Mouse (Mus musculus) neural tube, embryonic 13.5 days (tissue): ENCODE measurements around the gene Dkkl1. TPM values are rescaled to one million over a fixed set of nuclear protein-coding genes. Genes with fewer than 3 reads are reported as not detected.
A peak's percentile ranks its signal among the peaks of the same experiment; 100 is the strongest.
"Not testable (repeated sequence)": the region's sequence is repeated elsewhere in the genome, so short reads cannot be mapped to it uniquely, and the experiment has no call there.

Source experiments
- ATAC-seq: fragments of 200-750 bp; cut with Nextera tagmentation; 2 replicates; pipeline ENCODE4 v1.8.0; 2017; ENCODE audit warnings: low read depth, mild to moderate bottlenecking, moderate TSS enrichment, moderate library complexity
- H3K27ac ChIP-seq: fragments of 300-500 bp; sonication (generic); replicated peaks from 2 replicates; pipeline ENCODE4 v1.5.1; 2015; ENCODE audit warnings: moderate library complexity, mild to moderate bottlenecking, inconsistent platforms
- H3K27me3 ChIP-seq: fragments of 300-500 bp; sonication (generic); 2 replicates; pipeline ENCODE4 v1.6.1; 2015; ENCODE audit warnings: mild to moderate bottlenecking, inconsistent platforms
- H3K36me3 ChIP-seq: fragments of 300-500 bp; sonication (generic); 2 replicates; pipeline ENCODE4 v1.6.1; 2015; ENCODE audit warnings: mild to moderate bottlenecking, inconsistent platforms
- H3K4me1 ChIP-seq: fragments of 300-500 bp; sonication (generic); replicated peaks from 2 replicates; pipeline ENCODE4 v1.6.1; 2015; ENCODE audit warnings: inconsistent platforms
- H3K4me2 ChIP-seq: fragments of 300-500 bp; sonication (generic); 2 replicates; pipeline ENCODE4 v1.6.1; 2015; ENCODE audit warnings: inconsistent platforms, mild to moderate bottlenecking, moderate library complexity
- H3K4me3 ChIP-seq: fragments of 300-500 bp; sonication (generic); 2 replicates; pipeline ENCODE4 v1.5.1; 2015; ENCODE audit warnings: mild to moderate bottlenecking, inconsistent platforms
- H3K9ac ChIP-seq: fragments of 300-500 bp; sonication (generic); 2 replicates; pipeline ENCODE4 v1.6.1; 2015; ENCODE audit warnings: moderate library complexity, mild to moderate bottlenecking, inconsistent platforms
- H3K9me3 ChIP-seq: fragments of 300-500 bp; sonication (generic); 2 replicates; pipeline ENCODE4 v1.6.1; 2016; ENCODE audit warnings: inconsistent platforms
- whole genome bisulfite sequencing: fragments of 180-500 bp; shearing (Covaris S2); methylation state at CpG from one replicate; pipeline ENCODE4 v1.1.7; 2015; 5-methylcytosine and 5-hydroxymethylcytosine counted together
- polyA plus RNA-seq: library from polyadenylated mRNA; unstranded; fragments of >200 nt; fragmentation: Nextera tagmentation; extraction: Ambion mirVana; gene quantifications from 2 replicates; pipeline ENCODE4 v1.2.1, GENCODE M21; 2015

Dkkl1 gene
- 14.6 and 19.8 TPM in 2 replicates for polyA plus RNA-seq

DNA sequence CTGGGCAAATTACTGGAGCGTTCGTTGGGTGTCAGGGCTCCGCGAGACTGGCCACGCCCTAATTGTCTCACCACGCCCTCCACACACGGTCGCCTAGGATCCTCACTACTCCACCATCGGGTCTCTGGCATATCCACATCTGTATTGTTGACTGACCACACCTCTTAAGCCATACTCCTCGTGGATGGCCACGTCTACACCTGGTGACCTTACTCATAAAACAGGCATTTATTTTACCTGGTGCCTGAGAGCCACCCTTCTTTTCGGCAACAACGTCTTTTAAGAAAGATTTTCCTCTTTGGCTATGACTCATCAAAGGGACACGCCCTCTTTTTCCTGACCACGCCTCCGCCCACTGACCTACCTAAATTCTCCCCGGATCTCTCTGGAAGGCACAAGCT, at the start of gene Dkkl1:
Gene Dkkl1 (minus strand): TSS at position 297 of the 401 bp plus-strand sequence.
- Histone ChIP-seq H3K36me3 (no peaks in the 10 kb centered on the region), H3K9me3 (no peaks in the 10 kb centered on the region), H3K4me2 (peak within 1 kb of the TSS; percentile 31), H3K27me3 (peaks cover 39% of the 10 kb centered on the region), H3K4me3 (peak within 1 kb of the TSS; percentile 4), H3K9ac (no peak within 1 kb of the TSS), H3K27ac (no peak within 1 kb of the TSS), H3K4me1 (peaks cover 26% of the 10 kb centered on the region)
- no peak for ATAC-seq
- whole genome bisulfite sequencing, result 5% methylated on average over 17 of the region's 17 CpGs

DNA sequence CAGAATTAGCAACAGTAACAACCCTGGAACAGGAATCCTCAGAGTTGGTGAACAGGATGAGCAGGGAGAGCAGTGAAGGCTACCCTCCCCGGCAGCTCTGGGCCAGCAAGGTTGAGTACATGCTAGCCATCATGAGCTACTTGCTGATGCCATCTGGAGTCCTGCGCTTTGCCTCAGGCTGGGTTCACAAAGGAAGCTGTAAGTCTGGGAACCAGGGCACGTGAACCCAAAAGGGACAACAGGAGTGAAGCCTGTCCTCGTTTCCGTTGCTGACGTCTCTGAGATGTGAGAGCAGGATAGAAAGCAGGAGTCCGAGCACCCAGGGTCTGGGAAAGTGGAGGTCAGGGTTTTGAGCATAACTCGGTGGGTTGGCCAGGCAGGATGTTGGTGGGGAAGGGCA, 47.3 kb upstream of the Dkkl1 start:
- no peak overlapping the region for H3K9ac ChIP-seq
- H3K4me2 ChIP-seq, result no peak overlapping the region
- WGBS, result 84% methylated on average over 8 of the region's 8 CpGs
- H3K27me3 ChIP-seq, result no peaks in the 10 kb centered on the region; the same call in 1 of the 2 replicates
- no peak for ATAC-seq
- H3K27ac ChIP-seq, result no peak overlapping the region
- no peaks in the 10 kb centered on the region for H3K9me3 ChIP-seq
- H3K4me1 ChIP-seq, result no peaks in the 10 kb centered on the region
- no peak overlapping the region for H3K4me3 ChIP-seq
- H3K36me3 ChIP-seq, result no peaks in the 10 kb centered on the region

DNA sequence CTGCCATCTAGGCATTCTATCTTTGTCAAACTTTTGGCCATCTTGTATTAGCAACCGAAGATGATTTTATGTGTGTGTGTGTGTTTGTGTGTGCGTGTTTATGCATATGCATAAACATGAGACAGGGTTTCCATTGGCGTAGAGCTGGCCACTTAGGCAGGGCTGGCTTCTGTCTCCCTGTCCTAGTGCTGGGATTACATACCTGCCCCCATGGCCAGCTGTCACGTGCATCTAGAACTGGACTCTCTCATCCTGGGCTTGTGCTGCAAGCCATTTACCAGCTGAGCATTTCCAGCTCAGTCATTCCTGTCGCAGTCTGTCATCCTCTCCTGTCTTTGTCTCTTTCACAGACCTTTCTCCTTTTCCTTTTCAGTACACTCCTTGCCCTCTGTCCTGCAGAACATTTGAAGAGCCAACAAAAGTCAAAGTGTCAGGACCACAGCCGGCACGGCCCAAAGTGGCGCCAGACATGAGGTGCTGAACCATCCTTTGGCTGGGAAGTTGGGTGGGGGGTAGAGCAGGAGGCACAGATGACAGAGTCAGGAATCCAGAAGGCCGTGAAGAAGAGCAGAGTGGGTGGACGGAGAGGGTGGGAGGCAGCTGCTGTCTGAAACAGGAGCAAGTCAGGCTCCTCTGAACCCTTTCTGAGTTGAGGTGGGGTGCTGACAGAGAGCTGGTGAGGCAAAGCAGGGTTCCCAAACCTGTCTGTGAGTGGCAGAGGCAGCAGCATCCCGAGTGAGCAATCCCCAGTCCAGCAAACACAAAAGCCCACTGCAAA, 45.3 kb upstream of the Dkkl1 start:
- no peaks in the 10 kb centered on the region for H3K9me3 ChIP-seq
- H3K4me2 ChIP-seq, result no peak overlapping the region
- no peaks in the 10 kb centered on the region for H3K36me3 ChIP-seq
- no peak for ATAC-seq
- no peak overlapping the region for H3K4me3 ChIP-seq
- H3K27ac ChIP-seq, result no peak overlapping the region
- no peaks in the 10 kb centered on the region for H3K4me1 ChIP-seq
- H3K9ac ChIP-seq, result no peak overlapping the region; the same call in 1 of the 2 replicates
- WGBS, result 64% methylated on average over 11 of the region's 11 CpGs
- H3K27me3 ChIP-seq, result no peaks in the 10 kb centered on the region; the same call in 1 of the 2 replicates

DNA sequence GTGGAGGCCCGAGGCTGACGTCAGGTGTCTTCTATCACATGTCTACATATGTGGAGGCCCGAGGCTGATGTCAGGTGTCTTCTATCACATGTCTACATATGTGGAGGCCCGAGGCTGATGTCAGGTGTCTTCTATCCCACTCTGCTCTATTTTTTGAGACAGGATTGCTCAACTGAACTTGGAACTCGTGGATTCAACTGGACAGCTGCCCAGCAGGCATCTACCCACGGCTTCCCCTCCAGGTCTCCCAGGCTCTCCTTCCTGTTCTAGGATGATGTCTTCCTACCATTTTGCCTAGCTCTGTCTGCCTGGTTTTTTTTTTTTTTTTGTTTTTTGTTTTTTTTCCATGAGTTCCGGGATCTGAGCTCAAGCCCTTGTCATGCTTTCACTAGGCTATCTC, 43.9 kb upstream of the Dkkl1 start:
- not testable (repeated sequence) for H3K4me3 ChIP-seq, ATAC-seq, H3K9ac ChIP-seq, H3K4me1 ChIP-seq, H3K4me2 ChIP-seq, H3K9me3 ChIP-seq, H3K27me3 ChIP-seq, H3K27ac ChIP-seq, H3K36me3 ChIP-seq
- 83% methylated on average over 6 of the region's 7 CpGs for WGBS

DNA sequence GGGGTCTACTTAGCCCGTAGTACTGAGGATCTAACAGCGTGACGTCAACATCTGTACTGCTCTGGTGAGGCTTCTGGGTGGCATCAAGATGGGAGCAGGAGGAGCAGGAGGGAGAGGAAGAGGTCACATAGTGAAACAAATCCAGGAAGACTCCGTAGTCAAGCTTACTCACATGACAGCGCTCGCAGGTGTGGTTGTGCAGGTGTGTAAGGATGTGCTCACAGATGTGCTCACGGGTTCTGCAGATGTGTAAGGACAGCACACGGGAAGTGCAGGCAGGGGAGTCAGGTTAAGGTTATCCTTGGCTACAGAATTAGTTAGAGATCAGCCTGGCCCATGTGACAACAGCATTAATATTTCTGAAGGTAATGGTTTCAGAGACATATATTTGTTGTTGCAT, 41.9 kb upstream of the Dkkl1 start:
- WGBS, result 89% methylated on average over 8 of the region's 8 CpGs
- no peaks in the 10 kb centered on the region for H3K4me1 ChIP-seq
- no peak overlapping the region for H3K9ac ChIP-seq
- H3K27ac ChIP-seq, result no peak overlapping the region
- H3K27me3 ChIP-seq, result no peaks in the 10 kb centered on the region; the same call in 1 of the 2 replicates
- H3K36me3 ChIP-seq, result no peaks in the 10 kb centered on the region
- H3K4me2 ChIP-seq, result no peak overlapping the region
- no peak for ATAC-seq
- no peaks in the 10 kb centered on the region for H3K9me3 ChIP-seq
- no peak overlapping the region for H3K4me3 ChIP-seq

DNA sequence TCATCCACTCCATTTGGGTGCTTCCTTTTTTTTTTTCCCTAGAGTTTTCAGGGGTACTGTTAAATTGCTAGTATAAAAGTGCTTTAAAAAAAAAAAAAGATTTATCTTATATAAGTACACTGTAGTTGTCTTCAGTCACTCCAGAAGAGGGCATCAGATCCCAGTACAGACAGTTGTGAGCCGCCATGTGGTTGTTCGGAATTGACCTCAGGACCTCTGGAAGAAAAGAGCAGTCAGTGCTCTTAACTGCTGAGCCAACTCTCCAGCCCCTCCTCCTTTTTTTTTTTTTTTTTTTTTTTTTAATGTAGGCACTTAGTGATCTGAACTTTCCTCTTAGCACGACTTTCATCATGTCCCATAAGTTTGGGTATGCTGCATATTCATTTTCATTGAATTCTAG, 35.7 kb upstream of the Dkkl1 start:
- no peaks in the 10 kb centered on the region for H3K9me3 ChIP-seq
- H3K4me3 ChIP-seq, result no peak overlapping the region
- H3K4me1 ChIP-seq, result no peaks in the 10 kb centered on the region
- 30% methylated on average over 3 of the region's 3 CpGs for WGBS
- H3K27ac ChIP-seq, result no peak overlapping the region
- H3K27me3 ChIP-seq, result no peaks in the 10 kb centered on the region
- no peak overlapping the region for H3K9ac ChIP-seq
- no peak for ATAC-seq
- H3K36me3 ChIP-seq, result no peaks in the 10 kb centered on the region
- H3K4me2 ChIP-seq, result no peak overlapping the region

DNA sequence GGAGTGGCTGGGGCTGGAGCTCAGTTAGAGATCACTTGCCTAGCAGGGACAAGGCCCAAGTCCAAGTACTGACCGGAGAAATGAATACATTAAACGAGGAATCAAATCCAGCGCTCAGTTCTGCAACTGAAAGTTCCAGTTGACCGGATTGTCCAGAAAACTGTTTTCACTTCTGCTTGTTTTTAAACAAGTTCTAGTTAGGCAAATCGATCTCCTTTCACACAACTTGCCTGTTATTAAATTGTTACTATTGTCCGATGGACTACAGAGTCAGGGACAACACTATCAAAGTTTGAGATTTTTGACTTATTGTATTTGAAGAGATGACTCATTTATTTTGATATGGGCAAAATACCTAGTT, 29.4 kb upstream of the Dkkl1 start:
- H3K9ac ChIP-seq, result no peak overlapping the region; the same call in 1 of the 2 replicates
- WGBS, result 76% methylated on average over 6 of the region's 6 CpGs
- H3K9me3 ChIP-seq, result no peaks in the 10 kb centered on the region
- H3K4me1 ChIP-seq, result peaks cover 11% of the 10 kb centered on the region; the same call in 1 of the 2 replicates
- H3K4me3 ChIP-seq, result peak overlapping the region; percentile 38
- H3K27me3 ChIP-seq, result peaks cover 53% of the 10 kb centered on the region
- no peak for ATAC-seq
- no peaks in the 10 kb centered on the region for H3K36me3 ChIP-seq
- H3K4me2 ChIP-seq, result peak overlapping the region; percentile 69
- H3K27ac ChIP-seq, result no peak overlapping the region

DNA sequence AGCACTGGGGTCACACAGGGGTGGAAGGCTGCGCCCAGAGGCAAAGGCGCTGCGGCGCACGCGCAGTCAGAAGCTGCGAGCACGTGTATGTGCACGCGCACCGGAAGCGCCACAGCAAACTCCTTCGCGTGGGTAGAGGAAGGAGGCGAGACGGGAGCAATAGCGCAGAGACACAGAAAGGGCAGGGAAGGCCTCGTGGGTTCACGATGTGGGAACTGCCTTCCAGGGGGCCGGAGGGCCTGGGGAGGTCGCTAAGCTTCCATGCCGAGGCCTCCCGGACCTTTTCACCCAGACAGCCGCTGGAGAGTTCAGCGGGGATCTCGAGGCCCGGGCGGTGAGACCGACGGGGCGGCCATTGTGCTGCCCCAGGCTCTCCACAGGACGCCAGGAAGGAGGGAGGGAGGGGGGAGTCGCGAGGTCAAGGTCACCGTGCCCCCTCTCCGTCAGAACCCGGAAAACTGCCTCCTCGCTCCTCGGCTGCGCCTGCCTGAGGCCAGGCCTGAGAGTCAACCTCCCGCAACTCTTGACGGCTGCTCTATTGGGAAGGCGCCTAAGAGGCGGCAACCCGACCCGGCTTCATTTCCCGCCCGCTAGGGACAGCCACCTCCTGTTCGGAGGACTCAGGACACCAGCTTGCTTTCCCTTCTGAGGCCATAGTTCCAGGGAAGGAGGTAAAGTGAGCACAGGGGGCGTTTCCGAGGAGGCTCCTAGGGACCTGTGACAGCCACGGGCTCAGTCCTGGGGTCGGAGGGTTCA, 28.9 kb upstream of the Dkkl1 start, which contains the start of gene Slc6a16:
Gene Slc6a16 (plus strand): TSS at position 453 of the 756 bp plus-strand sequence.
- H3K36me3 ChIP-seq, result no peaks in the 10 kb centered on the region
- H3K4me2 ChIP-seq, result peak within 1 kb of the TSS; percentile 69
- WGBS, result 11% methylated on average over 53 of the region's 53 CpGs
- peaks cover 58% of the 10 kb centered on the region for H3K27me3 ChIP-seq
- peaks cover 11% of the 10 kb centered on the region; the same call in 1 of the 2 replicates for H3K4me1 ChIP-seq
- ATAC-seq, result peak; percentile 57
- H3K9ac ChIP-seq, result peak within 1 kb of the TSS; percentile 54
- H3K27ac ChIP-seq, result no peak within 1 kb of the TSS
- H3K9me3 ChIP-seq, result no peaks in the 10 kb centered on the region
- peak within 1 kb of the TSS; percentile 38 for H3K4me3 ChIP-seq

DNA sequence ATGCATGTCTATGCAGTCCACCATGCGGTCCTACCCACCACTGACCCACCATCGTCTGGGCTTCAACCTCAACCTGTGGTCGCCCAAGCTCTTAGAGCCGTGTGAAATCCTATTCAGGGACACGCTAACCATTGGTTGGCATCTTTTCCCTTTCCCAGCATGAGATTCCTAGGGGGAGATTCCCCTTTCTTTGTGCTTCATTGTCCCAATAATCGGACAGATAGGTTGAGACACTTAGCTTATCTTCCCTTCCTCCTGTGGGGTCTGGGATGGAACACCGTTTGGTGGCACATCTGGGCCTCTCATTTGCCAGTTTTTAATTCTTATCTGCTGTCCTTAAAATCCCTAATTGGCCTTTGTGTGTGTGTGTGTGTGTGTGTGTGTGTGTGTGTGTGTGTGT, 28.2 kb upstream of the Dkkl1 start:
- 80% methylated on average over 7 of the region's 7 CpGs for WGBS
- no peak overlapping the region for H3K4me3 ChIP-seq
- peaks cover 17% of the 10 kb centered on the region for H3K4me1 ChIP-seq
- H3K9ac ChIP-seq, result no peak overlapping the region
- H3K36me3 ChIP-seq, result no peaks in the 10 kb centered on the region
- H3K4me2 ChIP-seq, result 0 out of 2 replicates have a peak overlapping the region, but pooled peaks have one; percentile 69
- H3K27ac ChIP-seq, result no peak overlapping the region
- peaks cover 63% of the 10 kb centered on the region for H3K27me3 ChIP-seq
- ATAC-seq, result no peak
- H3K9me3 ChIP-seq, result no peaks in the 10 kb centered on the region

DNA sequence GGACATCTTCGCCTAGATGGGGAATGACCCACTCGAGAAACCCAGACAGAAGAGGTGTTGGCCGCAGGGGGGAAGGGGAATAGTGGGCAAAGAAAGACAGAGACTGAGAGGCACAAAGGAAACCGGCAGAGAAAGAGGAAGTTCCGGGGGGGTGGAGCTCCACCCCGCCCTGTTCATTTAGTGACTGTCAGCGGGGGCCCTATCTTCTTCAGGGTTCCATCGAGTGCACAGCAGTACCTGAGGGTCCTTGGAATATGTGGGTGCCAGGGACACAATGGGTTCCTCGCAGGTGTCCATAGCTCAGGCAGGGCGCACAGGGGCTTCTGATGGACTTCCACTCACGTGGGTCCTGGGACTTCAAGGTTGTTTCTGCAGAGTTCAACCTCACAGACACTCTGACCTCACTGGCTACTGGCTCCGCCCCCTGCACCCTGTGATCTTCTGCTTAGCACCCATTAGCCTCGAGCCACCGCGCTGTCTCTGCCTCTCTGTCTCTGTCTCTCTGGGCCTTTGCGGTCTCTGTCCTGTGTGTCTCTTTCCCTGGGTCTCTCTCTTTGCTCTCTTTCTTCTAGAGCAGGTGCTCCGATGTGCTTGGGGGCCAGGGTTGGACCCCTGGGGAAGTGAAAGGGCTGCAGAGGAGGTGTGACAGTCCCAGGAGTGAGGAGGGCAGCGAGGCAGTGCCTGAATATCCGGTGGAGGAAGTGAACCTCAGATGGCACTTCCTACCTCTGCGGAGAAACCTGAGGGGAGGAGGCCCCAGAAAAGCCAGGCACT, 27.0 kb upstream of the Dkkl1 start, which contains the start of gene Cd37:
Gene Cd37 (minus strand): TSS at position 393 of the 774 bp plus-strand sequence.
- Histone ChIP-seq H3K9me3 (no peaks in the 10 kb centered on the region), H3K9ac (no peak within 1 kb of the TSS), H3K4me3 (no peak within 1 kb of the TSS), H3K27ac (no peak within 1 kb of the TSS), H3K4me1 (peaks cover 29% of the 10 kb centered on the region), H3K4me2 (no peak within 1 kb of the TSS), H3K36me3 (no peaks in the 10 kb centered on the region), H3K27me3 (peaks cover 75% of the 10 kb centered on the region)
- 37% methylated on average over 20 of the region's 20 CpGs for WGBS
- ATAC-seq, result no peak

DNA sequence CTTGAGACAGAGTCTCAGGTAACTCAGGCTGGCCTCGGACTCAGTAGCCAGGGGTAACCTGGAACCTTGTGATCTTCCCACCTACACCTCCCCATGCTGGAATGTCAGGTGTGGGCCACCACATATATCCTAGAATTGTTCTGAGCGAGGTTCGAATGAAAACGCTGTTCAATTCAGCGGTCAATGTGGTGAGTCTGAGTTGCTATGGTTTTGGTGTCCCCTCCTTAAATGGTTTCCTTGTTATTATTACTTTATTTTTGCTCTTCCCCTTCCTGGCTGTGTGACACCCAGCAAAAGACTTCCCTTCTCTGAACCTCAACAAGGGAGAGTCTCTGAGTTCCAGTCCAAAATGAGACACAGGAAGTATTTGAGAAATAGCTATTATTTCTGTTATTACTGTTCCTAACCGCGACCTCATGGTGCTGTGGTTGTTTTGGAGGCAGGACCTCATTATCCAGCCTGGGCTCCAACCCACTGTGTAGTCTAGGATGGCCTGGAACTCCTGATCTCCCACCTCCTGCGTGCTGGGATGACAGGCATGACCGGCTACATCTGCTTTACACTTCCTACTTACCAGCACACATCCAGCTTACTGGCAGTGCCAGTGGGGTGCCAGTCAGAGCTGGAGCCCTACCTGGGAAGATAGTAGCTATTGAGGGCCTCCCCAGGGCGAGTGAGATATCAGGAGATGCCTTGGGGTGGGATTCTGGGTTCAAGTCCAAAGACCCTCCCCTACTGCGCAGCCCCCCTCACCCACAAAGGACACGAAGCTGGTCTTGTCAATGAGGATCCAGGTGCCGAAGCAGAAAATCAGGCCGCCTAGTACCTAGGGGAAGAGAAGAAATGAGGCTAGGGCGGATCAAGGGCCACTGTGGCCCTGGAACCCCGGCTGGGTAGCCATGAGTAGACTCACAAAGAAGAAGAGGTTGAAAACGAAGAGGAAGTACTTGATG, 26.1 kb upstream of the Dkkl1 start:
- Histone ChIP-seq H3K9ac (no peak overlapping the region), H3K27me3 (peaks cover 78% of the 10 kb centered on the region), H3K9me3 (no peaks in the 10 kb centered on the region), H3K36me3 (0 out of 2 replicates have a peak, but pooled peaks cover under 1% of the 10 kb centered on the region), H3K4me2 (no peak overlapping the region), H3K4me1 (peaks cover 38% of the 10 kb centered on the region), H3K27ac (no peak overlapping the region), H3K4me3 (no peak overlapping the region)
- 74% methylated on average over 17 of the region's 17 CpGs for WGBS
- ATAC-seq, result no peak
